Mouse (Mus musculus): Measurements from ENCODE around the gene Wnt3.
A peak's percentile ranks its signal among the peaks of the same experiment; 100 is the strongest.

The Wnt3 gene

DNA sequence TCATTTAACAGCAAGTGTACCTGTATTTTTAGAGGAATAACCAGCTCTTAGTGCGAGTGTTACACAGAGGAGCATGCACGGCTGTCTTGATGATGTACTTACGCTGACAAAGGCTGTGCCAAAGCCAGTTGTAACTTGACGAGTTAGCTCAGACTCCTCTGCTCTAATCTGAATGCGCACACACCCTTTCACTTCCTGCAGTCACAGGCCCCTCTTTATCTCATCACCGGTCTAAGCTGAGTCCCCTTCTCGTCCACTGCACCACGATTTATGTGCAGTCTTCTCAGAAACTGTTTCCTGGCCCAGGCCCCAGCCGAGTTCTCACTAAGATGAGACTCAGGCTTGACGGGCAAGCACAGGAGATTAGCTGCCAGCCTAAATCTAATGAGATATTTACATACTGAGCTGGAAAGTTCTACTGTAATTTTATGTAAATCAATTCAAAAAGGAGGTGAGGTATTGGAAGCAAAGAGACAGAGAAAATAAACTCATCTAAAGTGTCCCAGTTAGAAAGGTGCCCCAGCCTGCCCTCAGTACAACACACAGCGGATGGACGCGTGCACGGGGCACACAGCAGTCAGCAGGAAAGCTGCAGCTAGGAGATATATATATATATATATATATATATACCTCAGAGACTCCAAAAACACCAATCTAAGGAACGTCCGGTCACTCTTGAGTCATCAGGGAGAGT is 78.8 kb downstream of the Wnt3 start:
- DNase-seq = peak; percentile 3

DNA sequence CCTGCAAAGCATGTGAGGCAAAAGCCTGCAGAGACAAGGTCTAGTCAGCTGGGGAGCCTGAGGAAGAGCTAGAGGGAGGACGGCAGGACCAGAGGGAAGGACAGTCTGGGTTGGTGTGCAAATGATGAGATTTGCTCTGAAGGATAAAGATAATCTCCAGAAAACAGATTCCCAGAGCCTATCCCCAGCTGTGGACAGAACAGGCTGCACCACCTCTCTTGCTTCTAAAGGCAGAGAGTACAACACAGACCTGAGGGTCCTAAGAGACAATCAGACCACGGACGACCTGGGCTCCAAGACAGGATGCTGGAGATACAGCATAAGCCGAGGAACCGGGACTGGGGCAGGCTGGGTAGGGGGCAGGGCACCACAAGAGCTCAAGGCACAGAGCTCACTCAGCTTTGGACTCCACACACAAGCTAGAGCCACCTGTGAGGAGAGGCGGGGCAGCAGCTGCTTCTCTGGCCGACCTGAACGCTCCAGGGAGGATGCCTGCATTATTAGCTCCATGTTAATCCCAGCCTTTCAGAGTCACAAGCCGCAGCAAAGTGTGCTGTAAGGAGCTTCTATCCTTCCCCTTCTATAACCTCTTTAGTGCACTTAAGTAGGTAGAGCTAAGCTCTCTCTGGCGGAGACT is 79.5 kb downstream of the Wnt3 start:
- DNase-seq = peak; percentile 61

DNA sequence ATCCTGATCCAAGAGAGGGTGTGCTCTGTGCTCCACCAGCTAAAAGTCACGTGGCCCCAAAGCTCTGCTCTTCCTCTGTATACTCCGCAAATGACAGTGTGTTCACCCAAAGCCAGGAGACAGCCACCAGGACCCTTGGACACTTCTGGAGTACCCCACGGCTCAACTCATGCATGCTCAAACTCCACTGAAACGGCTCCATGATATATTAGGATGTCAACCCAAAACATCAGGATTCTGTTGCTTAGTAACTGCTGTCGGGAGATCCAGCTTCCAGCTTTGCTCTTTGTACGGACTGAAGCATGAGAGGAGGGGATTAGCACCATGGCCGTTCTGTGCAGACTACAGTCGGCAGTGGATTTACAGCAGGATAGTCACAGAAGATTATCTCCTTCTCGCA is 80.3 kb downstream of the Wnt3 start:
- peak; percentile 67 for DNase-seq

DNA sequence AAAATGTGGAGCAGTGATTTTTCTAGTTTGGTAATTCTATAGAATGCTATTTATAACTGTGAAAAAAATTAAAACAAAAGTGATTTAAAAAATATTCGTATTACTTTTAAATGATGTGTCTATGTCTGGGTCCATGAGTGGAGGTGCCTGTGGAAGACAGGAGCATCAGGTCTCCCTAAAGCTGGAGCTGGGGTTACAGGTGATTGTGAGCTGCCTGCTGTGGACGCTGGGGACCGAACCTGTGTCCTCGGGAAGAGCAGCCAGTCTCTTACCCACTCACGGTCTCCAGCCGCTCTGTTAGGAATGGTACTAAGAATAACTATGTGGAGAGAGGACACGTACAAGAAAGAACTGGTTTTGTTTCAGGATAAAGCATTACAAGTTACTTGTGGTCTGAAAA is 82.7 kb downstream of the Wnt3 start:
- DNase-seq = no peak

DNA sequence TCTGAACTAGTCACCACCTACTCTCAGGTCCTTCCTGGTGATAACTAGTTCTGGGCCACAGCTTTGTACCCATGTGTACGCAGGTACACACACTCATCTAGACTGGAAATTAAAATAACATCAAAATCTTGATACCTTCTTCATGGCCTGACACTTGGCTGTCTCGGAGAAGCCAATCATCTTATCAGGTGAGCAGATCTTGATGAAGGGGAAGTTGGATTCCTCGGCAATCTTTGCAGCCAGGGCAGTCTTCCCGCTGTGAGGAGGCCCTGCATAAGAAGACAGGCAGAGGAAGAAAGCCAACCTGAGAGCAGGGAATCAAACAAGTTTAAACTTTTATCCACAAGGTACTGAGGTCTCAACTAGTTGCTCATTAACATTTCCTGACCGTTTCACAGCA is 84.8 kb downstream of the Wnt3 start:
- no peak for DNase-seq

DNA sequence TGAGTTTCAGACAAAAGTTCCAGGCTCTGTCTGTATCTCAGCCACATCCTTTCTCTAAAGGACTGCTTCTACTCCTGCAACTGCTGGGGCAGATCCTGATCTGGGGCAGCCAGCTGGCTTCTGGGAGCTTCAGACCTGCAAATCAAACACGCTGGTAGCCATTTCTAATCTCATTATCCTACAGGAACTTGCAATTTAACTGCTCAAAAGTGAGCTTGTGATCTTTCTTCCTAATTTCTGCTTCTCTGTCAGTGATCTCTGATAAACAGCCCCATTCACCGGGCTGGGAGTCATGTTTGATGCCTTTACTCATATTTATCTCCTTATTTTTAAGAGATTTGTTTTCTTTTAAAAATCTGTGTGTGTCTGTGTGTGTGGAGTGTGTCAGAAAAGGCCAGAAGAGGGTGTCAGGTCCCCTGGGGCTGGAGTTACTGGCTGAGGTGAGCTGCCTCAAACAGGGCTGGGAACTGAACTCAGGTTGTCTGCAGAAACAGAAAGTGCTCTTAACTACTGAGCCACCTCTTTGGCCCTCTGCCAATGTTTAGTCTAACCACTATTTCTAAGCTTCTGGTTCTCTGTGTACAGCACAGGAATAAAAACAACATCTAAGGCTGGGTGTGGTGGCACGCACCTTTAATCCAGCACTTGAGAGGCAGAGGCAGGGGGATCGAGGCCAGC is 86.1 kb downstream of the Wnt3 start:
- no peak for DNase-seq

DNA sequence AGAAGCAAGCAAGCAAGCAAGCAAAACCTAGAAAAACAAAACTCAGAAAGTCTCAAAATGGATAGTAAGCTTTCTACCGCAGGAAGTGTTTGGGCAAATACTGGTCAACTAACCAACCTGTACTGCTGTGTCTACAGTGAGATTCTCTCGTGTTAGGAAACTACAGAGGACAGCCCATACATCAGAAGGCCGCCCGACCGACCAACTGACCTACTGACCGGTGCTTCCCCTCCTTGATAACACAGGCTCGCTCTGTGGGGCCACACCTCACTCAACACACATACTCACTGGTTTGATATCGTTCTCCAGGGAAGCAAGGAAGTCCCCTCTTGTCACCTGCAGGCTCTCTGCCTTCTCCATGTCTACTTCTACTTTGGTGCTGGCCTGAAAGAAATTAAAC is 89.0 kb downstream of the Wnt3 start:
- no peak for DNase-seq

DNA sequence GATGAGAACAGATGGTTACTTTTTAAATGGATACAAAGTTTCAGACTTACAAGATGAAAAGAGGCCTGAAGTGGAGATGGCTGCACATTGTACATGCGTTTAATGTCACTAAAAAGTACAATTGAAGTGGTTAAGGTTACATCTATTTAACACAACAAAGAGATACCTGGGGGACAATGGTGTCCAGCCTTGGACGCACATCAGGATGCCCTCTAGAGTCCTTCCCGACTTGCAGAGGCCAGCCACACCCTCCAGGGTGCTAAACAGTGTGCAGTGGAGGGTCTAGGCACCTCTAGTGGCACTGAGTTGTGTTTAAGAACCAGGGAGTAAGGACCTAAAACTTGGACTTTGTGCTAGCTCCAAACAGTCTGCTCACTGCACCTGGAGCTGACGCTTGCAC is 90.5 kb downstream of the Wnt3 start:
- no peak for DNase-seq

DNA sequence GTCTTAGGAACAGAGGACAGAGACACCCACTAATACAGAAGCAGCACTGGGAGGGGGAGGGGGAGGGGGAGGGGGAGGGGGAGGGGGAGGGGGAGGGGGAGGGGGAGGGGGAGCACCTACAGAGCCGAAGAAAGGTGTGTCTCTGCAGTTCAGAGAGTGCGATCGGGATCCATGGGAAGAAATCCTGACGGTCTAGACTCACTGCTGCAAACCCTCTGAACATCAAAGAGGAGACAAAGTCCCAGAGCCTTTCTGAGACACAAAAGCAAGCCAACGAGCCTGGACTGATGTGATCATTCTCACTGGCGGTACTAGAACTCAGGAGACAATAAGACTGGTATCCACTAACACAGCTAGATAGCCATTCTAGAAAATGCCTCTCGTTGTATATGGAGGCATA is 91.4 kb downstream of the Wnt3 start:
- no peak for DNase-seq

Measured in retina, postnatal 1 day (tissue).